Mouse (Mus musculus): Measurements from ENCODE around the gene Smim6. TPM values are rescaled to one million over a fixed set of nuclear protein-coding genes. Genes with fewer than 3 reads are reported as not detected.

Gene Smim6
- polyA plus RNA-seq, 1 experiment from 2014 or later: 16.1 TPM

DNA sequence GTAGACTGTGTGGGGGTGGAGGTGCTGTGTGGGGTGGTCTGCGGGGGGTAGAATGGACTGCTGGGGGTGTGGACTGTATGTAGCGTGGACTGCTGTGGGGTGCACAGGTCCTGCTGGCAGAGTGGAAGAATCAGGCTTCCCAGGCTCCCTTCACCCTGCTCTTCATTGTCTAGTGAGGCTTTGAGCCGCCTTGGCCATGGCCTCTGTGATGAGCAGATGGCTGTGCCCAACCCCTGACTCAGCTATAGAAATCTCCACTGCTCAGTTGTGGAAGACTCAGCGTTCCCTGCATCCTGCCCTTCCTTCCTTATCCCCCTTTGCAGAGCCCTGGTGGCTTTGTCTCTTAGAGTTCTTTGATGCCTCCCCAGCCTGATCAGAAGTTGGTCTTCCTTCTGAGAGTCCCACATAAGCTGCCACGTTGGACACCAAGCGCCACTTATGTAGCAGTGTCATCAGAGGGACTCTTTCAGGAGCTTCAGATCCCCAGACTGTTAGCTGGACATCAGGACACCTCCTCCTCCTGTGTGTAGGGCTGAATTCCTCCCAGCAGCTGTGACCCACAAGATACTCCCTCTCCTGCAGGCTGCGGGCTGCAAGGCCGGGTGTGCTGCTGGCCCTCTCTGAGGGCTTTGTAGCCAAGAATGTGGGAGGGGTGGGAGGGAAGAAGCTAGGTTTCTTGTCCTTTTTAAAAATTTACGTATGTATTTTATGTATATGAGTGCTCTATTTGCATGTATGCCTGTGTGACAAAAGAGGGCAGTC is 51.0 kb downstream of the Smim6 start:
- Histone ChIP-seq H3K4me3 (replicated peaks; ENCODE audit: low read depth, low read length) (no peak overlapping the region), H3K36me3 (ENCODE audit: insufficient read depth, low read length) (peaks cover 72% of the 10 kb centered on the region), H3K9me3 (replicated peaks; ENCODE audit: low read length) (no peaks in the 10 kb centered on the region), H3K9ac (ENCODE audit: low read depth, low read length) (no peak overlapping the region), H3K27ac (no peak overlapping the region), H3K4me2 (ENCODE audit: low read length) (no peak overlapping the region), H3K27me3 (ENCODE audit: insufficient read depth, low read length) (no peaks in the 10 kb centered on the region), H3K4me1 (replicated peaks; ENCODE audit: insufficient read depth, low read length) (no peaks in the 10 kb centered on the region)
- WGBS: 95% methylated on average over 9 of the region's 9 CpGs
- DNase-seq (ENCODE audit: low spot score) (no peak), ATAC-seq (replicated peaks; ENCODE audit: low FRiP score, low read depth) (no peak)
- TF ChIP-seq CTCF (IDR thresholded peaks at IDR 0.05; ENCODE audit: low read depth): no peak

Other genes with a start within 250 kb of the Smim6 start
- 69.9 and 72.8 TPM in 2 replicates for gene Grb2, start 203.4 kb upstream of the Smim6 start, polyA plus RNA-seq (2015; fragmentation: Nextera tagmentation; extraction: Ambion mirVana)
- 19.6 TPM in 2 replicates for gene Tmem94, start 146.6 kb upstream of the Smim6 start, polyA plus RNA-seq (2015; fragmentation: Nextera tagmentation; extraction: Ambion mirVana)
- 14.2 and 14.4 TPM in 2 replicates for gene Caskin2, start 98.4 kb upstream of the Smim6 start, polyA plus RNA-seq (2015; fragmentation: Nextera tagmentation; extraction: Ambion mirVana)
- gene Tsen54, start 97.3 kb upstream of the Smim6 start, polyA plus RNA-seq (2015; fragmentation: Nextera tagmentation; extraction: Ambion mirVana): 34.7 and 36.2 TPM in 2 replicates
- 54.5 and 61.2 TPM in 2 replicates for gene Llgl2, start 88.0 kb upstream of the Smim6 start, polyA plus RNA-seq (2015; fragmentation: Nextera tagmentation; extraction: Ambion mirVana)
- gene Myo15b, start 53.6 kb upstream of the Smim6 start, polyA plus RNA-seq (2015; fragmentation: Nextera tagmentation; extraction: Ambion mirVana): 16.5 and 17.6 TPM in 2 replicates
- 11.1 and 12.1 TPM in 2 replicates for gene Smim5, start 12.1 kb upstream of the Smim6 start, polyA plus RNA-seq (2015; fragmentation: Nextera tagmentation; extraction: Ambion mirVana)
- 37.2 and 40.1 TPM in 2 replicates for gene Sap30bp, start 21.3 kb downstream of the Smim6 start, polyA plus RNA-seq (2015; fragmentation: Nextera tagmentation; extraction: Ambion mirVana)
- 11.1 and 11.7 TPM in 2 replicates for gene Recql5, start 21.5 kb downstream of the Smim6 start, polyA plus RNA-seq (2015; fragmentation: Nextera tagmentation; extraction: Ambion mirVana)
- gene Itgb4, start 62.7 kb downstream of the Smim6 start, polyA plus RNA-seq (2015; fragmentation: Nextera tagmentation; extraction: Ambion mirVana): 2.9 and 3.1 TPM in 2 replicates
- 149 and 156 TPM in 2 replicates for gene Galk1, start 100.7 kb downstream of the Smim6 start, polyA plus RNA-seq (2015; fragmentation: Nextera tagmentation; extraction: Ambion mirVana)
- 1,980 and 2,021 TPM in 2 replicates for gene H3f3b, start 115.9 kb downstream of the Smim6 start, polyA plus RNA-seq (2015; fragmentation: Nextera tagmentation; extraction: Ambion mirVana)
- 21.4 and 23.3 TPM in 2 replicates for gene Unk, start 118.3 kb downstream of the Smim6 start, polyA plus RNA-seq (2015; fragmentation: Nextera tagmentation; extraction: Ambion mirVana)
- 0.54 and 0.75 TPM in 2 replicates for gene Unc13d, start 165.9 kb downstream of the Smim6 start, polyA plus RNA-seq (2015; fragmentation: Nextera tagmentation; extraction: Ambion mirVana)
- gene Wbp2, start 175.0 kb downstream of the Smim6 start, polyA plus RNA-seq (2015; fragmentation: Nextera tagmentation; extraction: Ambion mirVana): 121 and 125 TPM in 2 replicates
- gene Trim47, start 215.2 kb downstream of the Smim6 start, polyA plus RNA-seq (2015; fragmentation: Nextera tagmentation; extraction: Ambion mirVana): 40.8 and 41.7 TPM in 2 replicates
- 3.1 and 3.3 TPM in 2 replicates for gene Trim65, start 219.1 kb downstream of the Smim6 start, polyA plus RNA-seq (2015; fragmentation: Nextera tagmentation; extraction: Ambion mirVana)
- gene Mrpl38, start 226.9 kb downstream of the Smim6 start, polyA plus RNA-seq (2015; fragmentation: Nextera tagmentation; extraction: Ambion mirVana): 81.1 and 89.8 TPM in 2 replicates

Data from kidney, postnatal 0 days (tissue).